Mouse (Mus musculus): ENCODE measurements around the gene Fnip1. TPM values are rescaled to one million over a fixed set of nuclear protein-coding genes. Genes with fewer than 3 reads are reported as not detected.
"Not testable (repeated sequence)": the region's sequence is repeated elsewhere in the genome, so short reads cannot be mapped to it uniquely, and the experiment has no call there.

The Fnip1 gene
- polyA plus RNA-seq, 1 experiment from 2014 or later = 12.6 TPM

DNA sequence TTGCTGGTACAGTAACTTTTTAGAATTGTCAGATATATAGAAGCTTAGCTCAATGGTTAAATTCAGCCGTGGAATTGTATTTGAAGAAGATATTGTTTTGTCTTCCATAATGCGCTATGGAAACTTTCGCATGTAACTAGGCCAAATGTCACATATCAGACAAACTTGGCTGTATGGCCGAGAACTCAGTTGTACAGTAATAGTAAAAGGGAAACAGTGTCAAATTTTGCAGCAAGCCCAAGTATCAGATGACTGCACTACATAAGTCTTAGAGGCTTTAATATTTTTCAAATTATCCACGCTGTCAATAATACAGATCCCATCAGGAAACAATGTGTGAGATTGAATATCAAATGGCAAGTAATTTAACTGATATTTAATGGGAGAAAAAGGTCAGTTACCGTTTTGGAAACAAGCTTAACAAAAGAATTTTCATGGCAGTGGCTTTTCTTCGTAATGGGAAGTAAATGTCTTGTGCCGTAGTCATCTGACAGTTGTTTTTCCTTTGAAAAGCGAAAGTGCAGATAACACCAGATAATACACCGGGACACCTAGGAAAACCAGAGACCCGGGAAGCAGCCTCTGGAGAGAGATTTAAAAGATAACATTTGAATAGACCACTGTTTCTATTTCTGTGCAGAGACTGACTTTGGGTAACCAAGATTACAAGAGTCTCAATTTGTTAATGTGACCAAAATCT, 1.1 kb downstream of the Fnip1 start:
- peak overlapping the region; percentile 86; the same call in 1 of the 2 replicates for H3K9ac ChIP-seq (ENCODE audit: low read depth, low read length)
- 40% methylated on average over 11 of the region's 11 CpGs for WGBS
- H3K4me3 ChIP-seq (ENCODE audit: low read length) = peak overlapping the region; percentile 72

GRCm38 (mm10) chr11:54439691-54440029, 1.7 kb downstream of the Fnip1 start:
- no peaks in the 10 kb centered on the region for H3K4me1 ChIP-seq (ENCODE audit: control insufficient read depth, insufficient read depth, low read length)
- WGBS = 66% methylated on average over 3 of the region's 3 CpGs
- H3K27me3 ChIP-seq (ENCODE audit: control insufficient read depth, insufficient read depth, low read length) = no peaks in the 10 kb centered on the region
- no peaks in the 10 kb centered on the region for H3K9me3 ChIP-seq (ENCODE audit: control insufficient read depth, low read length)
- H3K36me3 ChIP-seq (ENCODE audit: control insufficient read depth, insufficient read depth, low read length) = no peaks in the 10 kb centered on the region
- no peak overlapping the region for H3K27ac ChIP-seq (ENCODE audit: low read depth, low read length)
- peak overlapping the region; percentile 72; the same call in 1 of the 2 replicates for H3K4me3 ChIP-seq (ENCODE audit: low read length)
- H3K4me2 ChIP-seq (replicated peaks; ENCODE audit: low read depth, low read length) = peak overlapping the region; percentile 55
- H3K9ac ChIP-seq (ENCODE audit: low read depth, low read length) = no peak overlapping the region
- no peak for ATAC-seq (ENCODE audit: low FRiP score, low TSS enrichment)

More for the DNA sequence above, 1.1 kb downstream of the Fnip1 start:
- no peak for ATAC-seq (ENCODE audit: low FRiP score, low TSS enrichment)
- Histone ChIP-seq H3K9me3 (ENCODE audit: control insufficient read depth, low read length) (no peaks in the 10 kb centered on the region), H3K27ac (ENCODE audit: low read depth, low read length) (no peak overlapping the region), H3K4me2 (replicated peaks; ENCODE audit: low read depth, low read length) (peak overlapping the region; percentile 55), H3K27me3 (ENCODE audit: control insufficient read depth, insufficient read depth, low read length) (no peaks in the 10 kb centered on the region), H3K36me3 (ENCODE audit: control insufficient read depth, insufficient read depth, low read length) (no peaks in the 10 kb centered on the region), H3K4me1 (ENCODE audit: control insufficient read depth, insufficient read depth, low read length) (no peaks in the 10 kb centered on the region)

- H3K27me3 ChIP-seq (ENCODE audit: control insufficient read depth, insufficient read depth, low read length); H3K4me2 ChIP-seq (replicated peaks; ENCODE audit: low read depth, low read length); ATAC-seq (ENCODE audit: low FRiP score, low TSS enrichment); H3K9me3 ChIP-seq (ENCODE audit: control insufficient read depth, low read length); H3K4me3 ChIP-seq (ENCODE audit: low read length); H3K4me1 ChIP-seq (ENCODE audit: control insufficient read depth, insufficient read depth, low read length); H3K9ac ChIP-seq (ENCODE audit: low read depth, low read length); H3K27ac ChIP-seq (ENCODE audit: low read depth, low read length); H3K36me3 ChIP-seq (ENCODE audit: control insufficient read depth, insufficient read depth, low read length): not testable (repeated sequence)
- WGBS = 85% methylated on average over 3 of the region's 3 CpGs
These were observed 12.8 kb downstream of the Fnip1 start for GRCm38 (mm10) chr11:54450757-54451156.

GRCm38 (mm10) chr11:54454516-54454915, 16.5 kb downstream of the Fnip1 start:
- Histone ChIP-seq H3K4me3 (ENCODE audit: low read length) (no peak overlapping the region), H3K4me1 (ENCODE audit: control insufficient read depth, insufficient read depth, low read length) (no peaks in the 10 kb centered on the region), H3K27ac (ENCODE audit: low read depth, low read length) (no peak overlapping the region), H3K27me3 (ENCODE audit: control insufficient read depth, insufficient read depth, low read length) (no peaks in the 10 kb centered on the region), H3K36me3 (ENCODE audit: control insufficient read depth, insufficient read depth, low read length) (no peaks in the 10 kb centered on the region), H3K4me2 (replicated peaks; ENCODE audit: low read depth, low read length) (no peak overlapping the region), H3K9me3 (ENCODE audit: control insufficient read depth, low read length) (no peaks in the 10 kb centered on the region), H3K9ac (ENCODE audit: low read depth, low read length) (no peak overlapping the region)
- WGBS = 77% methylated on average over 1 of the region's 1 CpGs
- ATAC-seq (ENCODE audit: low FRiP score, low TSS enrichment) = no peak

DNA sequence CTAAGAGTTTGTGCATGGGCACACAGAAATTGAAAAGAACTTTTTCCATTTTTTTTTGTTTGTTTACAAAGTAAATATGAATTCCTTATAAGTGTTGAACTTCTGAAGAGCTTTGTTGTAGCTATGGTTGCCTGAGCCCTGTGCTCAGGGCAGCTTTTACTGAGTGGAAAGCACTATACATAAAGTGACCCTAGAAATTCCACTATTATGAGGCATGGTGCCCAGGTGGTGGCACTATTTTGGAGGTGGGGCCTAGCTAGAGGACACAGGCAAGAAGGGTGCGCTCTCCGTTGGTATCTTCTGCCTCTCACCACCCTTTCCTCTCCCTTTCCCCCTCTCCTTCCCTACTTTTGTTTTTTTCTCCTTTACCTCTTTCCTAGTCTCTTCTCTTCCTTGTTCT, 18.9 kb downstream of the Fnip1 start:
- no peak overlapping the region for H3K9ac ChIP-seq (ENCODE audit: low read depth, low read length)
- WGBS = 71% methylated on average over 2 of the region's 2 CpGs
- no peak overlapping the region for H3K27ac ChIP-seq (ENCODE audit: low read depth, low read length)
- no peak overlapping the region for H3K4me3 ChIP-seq (ENCODE audit: low read length)
- no peaks in the 10 kb centered on the region for H3K9me3 ChIP-seq (ENCODE audit: control insufficient read depth, low read length)
- no peak for ATAC-seq (ENCODE audit: low FRiP score, low TSS enrichment)
- H3K4me1 ChIP-seq (ENCODE audit: control insufficient read depth, insufficient read depth, low read length) = no peaks in the 10 kb centered on the region
- H3K27me3 ChIP-seq (ENCODE audit: control insufficient read depth, insufficient read depth, low read length) = no peaks in the 10 kb centered on the region
- H3K4me2 ChIP-seq (replicated peaks; ENCODE audit: low read depth, low read length) = no peak overlapping the region
- no peaks in the 10 kb centered on the region for H3K36me3 ChIP-seq (ENCODE audit: control insufficient read depth, insufficient read depth, low read length)

- Histone ChIP-seq H3K36me3 (ENCODE audit: control insufficient read depth, insufficient read depth, low read length) (no peaks in the 10 kb centered on the region), H3K4me2 (replicated peaks; ENCODE audit: low read depth, low read length) (no peak overlapping the region), H3K9me3 (ENCODE audit: control insufficient read depth, low read length) (no peaks in the 10 kb centered on the region), H3K4me1 (ENCODE audit: control insufficient read depth, insufficient read depth, low read length) (no peaks in the 10 kb centered on the region), H3K27me3 (ENCODE audit: control insufficient read depth, insufficient read depth, low read length) (no peaks in the 10 kb centered on the region), H3K27ac (ENCODE audit: low read depth, low read length) (no peak overlapping the region), H3K9ac (ENCODE audit: low read depth, low read length) (no peak overlapping the region), H3K4me3 (ENCODE audit: low read length) (no peak overlapping the region)
- no peak for ATAC-seq (ENCODE audit: low FRiP score, low TSS enrichment)
- 100% methylated on average over 1 of the region's 1 CpGs for WGBS
These were observed 20.2 kb downstream of the Fnip1 start for GRCm38 (mm10) chr11:54458168-54458567.

DNA sequence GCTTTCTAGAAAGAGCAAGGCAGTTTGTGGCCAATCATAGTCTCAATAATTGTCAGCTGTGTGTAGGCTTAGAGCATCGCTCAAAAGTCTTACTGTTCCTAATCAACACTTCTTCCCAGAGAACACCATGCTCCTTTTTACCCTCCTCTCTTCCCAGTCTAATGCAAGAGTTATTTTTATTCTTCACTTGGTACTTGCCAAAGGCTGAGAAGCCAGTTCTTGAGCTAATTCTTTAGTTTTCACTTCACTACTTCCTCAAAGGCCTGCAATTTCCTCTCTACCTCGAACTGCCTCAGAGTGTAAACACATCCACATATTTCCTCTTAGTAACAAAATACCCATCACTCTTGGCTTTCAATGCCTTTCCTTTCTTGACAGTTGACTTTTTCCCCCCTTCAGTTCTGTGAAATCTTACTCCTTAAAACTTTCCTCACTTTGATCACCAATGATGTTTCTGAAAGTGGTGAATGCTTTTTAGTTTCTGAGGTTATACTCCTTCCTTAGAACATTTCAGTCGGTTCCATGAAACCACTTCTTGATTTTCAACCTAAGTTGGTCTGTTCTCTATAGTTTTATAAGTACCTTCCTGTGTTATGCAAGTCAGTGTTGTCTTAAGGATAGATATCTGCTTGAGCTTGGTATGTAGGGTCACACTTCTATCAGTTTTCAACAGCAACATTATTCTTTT, 26.7 kb downstream of the Fnip1 start:
- Histone ChIP-seq H3K27me3 (ENCODE audit: control insufficient read depth, insufficient read depth, low read length) (no peaks in the 10 kb centered on the region), H3K36me3 (ENCODE audit: control insufficient read depth, insufficient read depth, low read length) (no peaks in the 10 kb centered on the region; the same call in 1 of the 2 replicates), H3K9me3 (ENCODE audit: control insufficient read depth, low read length) (no peaks in the 10 kb centered on the region), H3K4me1 (ENCODE audit: control insufficient read depth, insufficient read depth, low read length) (no peaks in the 10 kb centered on the region), H3K27ac (ENCODE audit: low read depth, low read length) (peak overlapping the region; percentile 38; the same call in 1 of the 2 replicates), H3K4me2 (replicated peaks; ENCODE audit: low read depth, low read length) (no peak overlapping the region), H3K4me3 (ENCODE audit: low read length) (no peak overlapping the region), H3K9ac (ENCODE audit: low read depth, low read length) (no peak overlapping the region)
- WGBS = 43% methylated on average over 3 of the region's 3 CpGs
- no peak for ATAC-seq (ENCODE audit: low FRiP score, low TSS enrichment)

GRCm38 (mm10) chr11:54472231-54472630, 34.2 kb downstream of the Fnip1 start:
- Histone ChIP-seq H3K9me3 (ENCODE audit: control insufficient read depth, low read length) (no peaks in the 10 kb centered on the region), H3K27ac (ENCODE audit: low read depth, low read length) (no peak overlapping the region), H3K9ac (ENCODE audit: low read depth, low read length) (no peak overlapping the region), H3K36me3 (ENCODE audit: control insufficient read depth, insufficient read depth, low read length) (peaks cover 2% of the 10 kb centered on the region; the same call in 1 of the 2 replicates), H3K4me3 (ENCODE audit: low read length) (no peak overlapping the region), H3K4me2 (replicated peaks; ENCODE audit: low read depth, low read length) (no peak overlapping the region), H3K4me1 (ENCODE audit: control insufficient read depth, insufficient read depth, low read length) (no peaks in the 10 kb centered on the region), H3K27me3 (ENCODE audit: control insufficient read depth, insufficient read depth, low read length) (no peaks in the 10 kb centered on the region)
- ATAC-seq (ENCODE audit: low FRiP score, low TSS enrichment) = no peak
- WGBS = 96% methylated on average over 4 of the region's 4 CpGs

GRCm38 (mm10) chr11:54478414-54478813, 40.4 kb downstream of the Fnip1 start:
- H3K27me3 ChIP-seq (ENCODE audit: control insufficient read depth, insufficient read depth, low read length) = no peaks in the 10 kb centered on the region
- 88% methylated on average over 1 of the region's 1 CpGs for WGBS
- H3K9ac ChIP-seq (ENCODE audit: low read depth, low read length) = no peak overlapping the region
- no peak overlapping the region for H3K4me2 ChIP-seq (replicated peaks; ENCODE audit: low read depth, low read length)
- H3K4me1 ChIP-seq (ENCODE audit: control insufficient read depth, insufficient read depth, low read length) = no peaks in the 10 kb centered on the region
- H3K4me3 ChIP-seq (ENCODE audit: low read length) = no peak overlapping the region
- ATAC-seq (ENCODE audit: low FRiP score, low TSS enrichment) = no peak
- H3K36me3 ChIP-seq (ENCODE audit: control insufficient read depth, insufficient read depth, low read length) = peaks cover 12% of the 10 kb centered on the region; the same call in 1 of the 2 replicates
- H3K27ac ChIP-seq (ENCODE audit: low read depth, low read length) = no peak overlapping the region
- H3K9me3 ChIP-seq (ENCODE audit: control insufficient read depth, low read length) = 0 out of 2 replicates have a peak, but pooled peaks cover 2% of the 10 kb centered on the region

Measured in kidney, embryonic 14.5 days (tissue).